Mouse (Mus musculus) olfactory bulb, adult 2 months (tissue): ENCODE results near the gene Fam131b.

ENCODE experiments used
- CTCF ChIP-seq: fragments of 200-500 bp; IDR thresholded peaks from 2 replicates; pipeline ENCODE4 v1.5.1; 2012; ENCODE audit warnings: low read depth, mild to moderate bottlenecking, low read length, moderate library complexity; ENCODE audit not compliant: insufficient read depth
- POLR2A ChIP-seq: fragments of 200-500 bp; IDR thresholded peaks from 2 replicates; pipeline ENCODE4 v1.6.1; 2012; ENCODE audit warnings: mild to moderate bottlenecking, low read depth, low read length, moderate library complexity; ENCODE audit not compliant: insufficient read depth

DNA sequence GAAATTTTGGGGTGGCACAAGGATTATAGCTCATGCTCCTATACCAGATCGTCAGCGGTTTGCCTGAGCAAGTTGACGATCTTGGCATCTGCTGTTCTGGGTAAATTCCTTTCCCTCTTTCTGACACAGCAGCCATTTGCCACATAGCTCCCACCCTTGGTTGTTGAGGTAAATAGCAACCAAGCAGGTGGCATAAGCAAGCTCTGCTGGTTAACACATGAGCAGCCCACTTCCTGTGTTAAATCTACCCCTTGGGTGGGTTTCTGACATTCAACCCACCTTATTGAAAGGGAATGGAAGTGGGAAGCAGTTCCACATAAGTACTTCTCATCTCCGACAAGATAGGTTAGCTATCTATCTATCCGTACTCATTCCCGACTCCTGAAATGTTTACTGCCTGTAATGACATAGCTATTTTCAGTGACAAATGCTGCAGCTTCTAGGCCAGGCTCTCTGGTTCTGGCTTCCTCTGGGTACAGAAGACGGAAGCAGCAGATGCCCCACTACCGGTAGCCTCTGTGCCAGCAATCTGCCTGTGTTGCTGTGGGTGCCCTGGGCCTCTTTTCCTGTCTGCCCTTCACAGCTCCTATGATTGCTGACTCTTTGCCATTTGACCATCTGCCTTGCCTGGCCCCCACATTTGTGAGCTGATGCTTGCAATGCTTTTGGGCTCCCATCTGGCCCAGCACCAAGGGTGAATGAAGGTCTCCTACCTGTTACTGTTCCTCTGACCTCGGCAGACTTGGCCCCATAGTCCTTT is 19.1 kb upstream of the Fam131b start:
- TF ChIP-seq CTCF = no peak
- no peak for TF ChIP-seq POLR2A
